Mouse (Mus musculus) cortical plate, adult 2 months (tissue): ENCODE measurements around the gene Scamp3.

Experiments used
- CTCF ChIP-seq: fragments of 200-500 bp; IDR thresholded peaks from 2 replicates; pipeline ENCODE4 v1.5.1; 2011; ENCODE audit warnings: mild to moderate bottlenecking, control low read depth, low read length; ENCODE audit not compliant: insufficient read depth; ENCODE audit errors: extremely low read depth
- POLR2A ChIP-seq: fragments of 200-500 bp; IDR thresholded peaks from 2 replicates; pipeline ENCODE4 v1.6.1; 2011; ENCODE audit warnings: mild to moderate bottlenecking, low read length, control low read depth; ENCODE audit not compliant: insufficient read depth; ENCODE audit errors: extremely low read depth

- TF ChIP-seq CTCF (no peak), POLR2A (no peak)
Observed at GRCm38 (mm10) chr3:89161786-89162185, 15.5 kb upstream of the Scamp3 start.
